Mouse (Mus musculus) WW6 (cell line): ENCODE measurements around the gene Vmn1r21.
"Not testable (repeated sequence)": the region's sequence is repeated elsewhere in the genome, so short reads cannot be mapped to it uniquely, and the experiment has no call there.

Experiments used
- DNase-seq: peaks from one replicate; pipeline ENCODE4 v3.0.0-alpha.2; 2013; ENCODE audit warnings: low read depth, low spot score

Vmn1r21 gene

DNA sequence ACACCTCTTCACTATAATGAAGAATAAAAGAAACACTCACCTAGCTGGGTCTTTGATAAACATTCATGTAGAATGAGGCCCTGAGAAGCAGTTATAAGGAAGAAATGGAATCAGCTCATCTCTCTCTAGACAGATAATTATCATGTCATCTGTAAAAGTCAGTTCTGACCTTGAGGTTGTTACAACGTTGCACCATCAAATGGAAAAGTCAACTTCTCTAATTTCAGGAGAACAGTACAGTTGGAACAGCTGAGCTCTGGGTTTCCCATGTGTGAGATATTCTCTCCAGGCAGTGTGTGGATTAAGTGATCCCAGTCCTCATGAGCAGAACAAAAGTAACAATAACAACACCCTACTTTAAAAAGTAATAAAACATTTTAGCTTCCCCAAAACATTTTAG is at the start of gene Vmn1r21:
TSS of gene Vmn1r21 (minus strand) at position 58 of the 400 bp plus-strand sequence.
- no peak for DNase-seq

DNA sequence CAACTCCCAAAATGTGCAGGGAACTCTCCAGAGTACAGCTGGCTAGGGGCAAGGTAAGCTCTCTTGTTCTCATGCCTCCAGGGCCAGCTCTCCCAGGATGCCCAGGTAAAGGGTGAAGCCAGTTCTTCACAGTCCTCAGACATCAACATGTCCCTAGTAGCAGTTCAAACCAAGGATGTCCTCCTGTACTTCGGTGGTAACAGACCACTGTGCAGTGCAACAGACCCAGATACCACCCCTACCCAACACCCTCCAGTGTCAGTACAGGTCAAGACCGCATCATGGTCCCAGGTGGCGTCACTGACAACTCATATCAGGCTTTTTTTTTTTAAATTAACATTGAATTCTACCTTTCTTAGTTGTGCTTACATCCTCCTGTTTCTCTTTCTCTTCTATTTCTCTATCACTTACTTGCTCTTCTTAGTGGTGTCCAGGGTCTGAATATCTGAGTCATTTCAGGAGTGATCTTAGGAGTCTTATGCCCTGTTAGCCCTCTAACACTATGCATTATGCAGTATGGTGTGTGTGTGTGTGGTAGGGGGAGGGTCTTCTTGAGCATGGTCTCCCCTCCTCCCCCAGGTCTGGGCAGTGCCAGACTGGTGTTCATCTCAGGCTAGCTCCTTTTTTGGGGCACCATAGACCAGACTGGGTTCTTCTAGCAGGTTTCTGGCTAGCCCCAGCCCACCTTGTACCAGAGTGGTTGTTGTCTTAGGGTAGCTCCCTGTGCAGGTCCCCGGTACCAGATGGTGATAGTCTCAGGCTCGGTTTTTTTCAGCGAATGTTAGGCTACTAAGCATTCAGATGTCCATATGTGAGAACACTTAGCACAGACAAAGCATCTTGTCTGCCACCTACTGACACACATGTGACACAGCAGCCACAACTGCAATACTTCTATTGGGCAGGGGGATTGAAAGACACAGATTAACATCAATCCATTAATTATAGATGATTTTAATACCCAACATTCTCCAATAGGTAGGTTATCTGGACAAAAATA is 9.2 kb upstream of the Vmn1r21 start:
- DNase-seq: no peak

DNA sequence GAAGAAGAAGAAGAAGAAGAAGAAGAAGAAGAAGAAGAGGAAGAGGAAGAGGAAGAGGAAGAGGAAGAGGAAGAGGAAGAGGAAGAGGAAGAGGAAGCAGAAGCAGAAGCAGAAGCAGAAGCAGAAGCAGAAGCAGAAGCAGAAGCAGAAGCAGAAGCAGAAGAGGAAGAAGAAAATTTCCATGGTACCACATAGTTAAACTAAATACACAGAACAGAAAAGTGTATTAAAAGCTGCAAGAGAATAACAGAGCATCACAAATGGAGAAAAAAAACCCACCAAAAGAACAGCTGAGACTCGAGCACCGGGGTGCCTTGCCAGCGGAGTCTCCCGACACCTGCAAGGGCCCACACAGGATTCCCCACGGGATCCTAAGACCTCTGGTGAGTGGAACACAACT is 1.0 kb upstream of the Vmn1r21 start:
- not testable (repeated sequence) for DNase-seq

DNA sequence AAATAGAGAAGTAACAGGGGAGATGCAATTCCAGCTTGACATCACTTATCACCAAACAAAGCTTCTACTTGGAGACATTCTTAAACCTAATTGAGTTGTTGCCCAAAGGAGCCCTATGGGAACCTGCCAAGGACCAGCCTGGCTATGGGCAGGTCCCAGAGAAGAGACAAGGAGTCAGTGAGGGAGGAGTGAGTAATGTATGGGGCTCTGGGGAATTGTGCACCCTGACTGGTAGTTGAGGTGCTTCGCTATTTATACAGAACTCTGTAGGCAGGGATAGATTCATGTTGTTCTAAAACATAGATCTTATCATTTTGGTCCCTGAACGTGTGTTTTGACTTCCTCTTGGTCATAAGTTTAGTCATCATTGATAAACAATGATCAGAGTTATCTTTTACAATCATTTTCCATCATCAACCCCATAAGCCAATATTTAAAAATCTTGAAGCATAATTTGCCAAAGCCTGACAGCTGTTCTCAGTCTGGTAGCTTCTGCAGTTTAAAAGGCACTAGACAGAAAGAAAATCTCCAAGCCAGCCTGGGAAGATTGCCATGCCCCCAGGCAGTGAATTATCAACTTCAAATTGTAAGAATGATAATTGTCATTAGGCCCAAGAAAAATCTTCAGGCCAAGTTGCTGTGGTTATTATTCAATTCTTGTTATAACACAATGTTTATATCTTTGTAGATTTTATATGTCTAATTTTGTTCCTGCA is 10.3 kb downstream of the Vmn1r21 start:
- no peak for DNase-seq

DNA sequence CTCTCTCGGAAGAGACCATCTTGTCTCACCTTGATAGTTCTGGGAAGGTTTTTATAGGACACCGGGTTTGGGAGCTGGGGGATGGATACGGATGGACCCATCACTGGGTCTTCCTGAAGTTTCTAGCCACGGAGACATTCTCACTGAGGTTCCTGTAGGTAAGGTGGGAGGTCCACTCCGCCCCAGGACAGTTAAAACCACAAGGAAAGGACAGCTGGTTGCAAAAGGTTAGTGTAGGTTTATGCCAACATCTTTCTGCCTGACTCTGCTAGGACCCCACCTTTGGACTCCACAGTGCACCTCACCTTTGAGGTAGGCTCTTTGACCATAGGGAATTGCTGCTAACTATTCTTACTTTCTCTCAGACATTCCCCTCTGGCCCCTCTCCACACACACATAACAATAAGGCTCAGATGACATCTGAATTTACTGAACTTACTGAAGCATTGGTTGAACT is 24.9 kb downstream of the Vmn1r21 start:
- DNase-seq: no peak

DNA sequence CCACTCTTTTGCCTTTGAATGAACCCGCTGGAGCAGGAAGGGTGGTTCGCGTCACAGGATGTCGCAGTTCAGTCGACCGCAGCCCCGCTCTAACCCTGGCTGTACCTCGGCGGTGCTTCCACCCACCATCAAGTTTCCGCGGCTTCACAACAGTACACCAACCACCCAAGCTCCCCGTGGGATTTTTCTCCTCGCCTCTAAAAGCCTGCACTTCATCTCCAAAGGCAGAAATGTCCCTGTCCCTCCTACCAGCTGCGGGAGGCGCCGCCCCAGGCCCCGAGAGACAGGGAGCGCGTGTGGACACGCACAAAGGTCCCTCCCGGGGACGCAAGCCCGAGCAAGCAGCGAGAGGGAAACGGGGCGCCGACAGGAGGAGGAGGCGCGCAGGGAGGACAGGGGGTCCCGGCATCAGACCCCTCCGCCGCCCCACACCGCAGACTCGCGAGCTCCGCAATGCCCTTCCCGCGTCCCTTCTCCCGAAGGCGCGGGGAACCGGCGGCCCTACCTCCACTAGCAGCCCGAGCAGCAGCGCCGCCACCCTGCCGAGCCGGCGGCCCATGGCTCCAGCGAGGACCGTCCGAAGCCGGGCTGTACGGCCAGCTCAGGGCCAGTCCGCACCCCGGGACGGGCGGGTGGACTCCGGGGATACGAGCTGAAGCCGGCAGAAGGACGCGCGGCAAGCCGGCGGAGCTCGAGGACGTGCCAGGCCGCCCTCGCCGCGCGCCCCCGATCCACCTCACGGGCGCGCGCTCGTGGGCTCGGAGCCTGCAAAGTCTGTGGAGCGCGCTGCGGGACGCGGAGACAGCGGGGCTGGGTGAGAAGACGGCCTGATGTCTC is 25.5 kb downstream of the Vmn1r21 start, which contains the start of gene Vopp1:
TSS of gene Vopp1 (minus strand) at position 738 of the 837 bp plus-strand sequence.
- peak; percentile 39 for DNase-seq

DNA sequence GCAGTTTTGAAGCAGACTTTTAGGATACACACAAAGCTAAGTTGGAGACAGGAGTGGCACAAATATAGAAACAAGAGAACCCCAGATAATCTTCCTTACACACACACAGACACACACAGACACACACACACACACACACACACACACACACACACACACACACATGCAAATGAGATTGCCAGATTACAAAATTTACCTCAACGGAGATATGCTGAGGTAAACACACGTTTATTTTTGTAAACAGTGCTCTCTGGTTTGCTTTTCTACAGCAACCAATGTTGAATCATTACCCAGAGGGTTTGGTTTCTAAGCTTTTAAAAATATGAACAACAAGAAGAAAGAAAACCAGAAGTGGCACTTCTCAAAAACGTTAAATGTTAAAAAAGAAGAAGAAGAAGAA is 26.7 kb downstream of the Vmn1r21 start:
- DNase-seq: no peak

DNA sequence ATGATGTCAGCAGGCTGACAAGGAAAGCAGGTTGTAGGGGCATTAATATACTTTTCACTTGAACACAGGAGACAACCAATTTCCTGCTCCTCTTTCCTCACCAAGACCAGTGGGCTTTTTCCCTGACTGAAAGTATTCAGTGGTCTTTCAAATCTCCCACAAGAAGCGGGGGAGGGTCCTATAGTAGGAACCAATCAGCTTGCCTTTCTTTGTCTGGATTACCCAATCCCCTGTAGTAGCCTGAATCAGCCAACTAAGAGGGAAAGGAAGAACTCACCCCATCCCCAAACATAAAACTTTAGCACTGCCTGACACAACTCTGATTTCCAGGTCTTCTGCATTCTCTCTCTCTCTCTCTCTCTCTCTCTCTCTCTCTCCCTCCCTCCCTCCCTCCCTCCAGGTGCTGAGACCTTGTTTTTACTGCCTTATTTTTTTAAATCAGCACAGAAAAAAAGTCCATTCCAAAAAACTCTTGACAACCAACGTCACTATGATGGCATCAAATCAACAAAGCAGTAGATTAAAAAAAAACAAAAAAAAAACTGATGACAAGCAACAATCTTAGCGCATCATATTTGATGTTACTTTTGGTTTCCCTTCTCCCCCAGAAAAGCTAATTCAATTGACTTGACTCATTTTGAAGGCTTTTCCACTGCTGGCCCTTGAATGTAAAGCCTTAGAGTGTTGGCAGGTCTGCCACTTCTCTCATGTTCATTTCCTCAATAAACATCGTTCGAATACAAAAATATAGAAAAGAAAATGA is 27.3 kb downstream of the Vmn1r21 start:
- no peak for DNase-seq

DNA sequence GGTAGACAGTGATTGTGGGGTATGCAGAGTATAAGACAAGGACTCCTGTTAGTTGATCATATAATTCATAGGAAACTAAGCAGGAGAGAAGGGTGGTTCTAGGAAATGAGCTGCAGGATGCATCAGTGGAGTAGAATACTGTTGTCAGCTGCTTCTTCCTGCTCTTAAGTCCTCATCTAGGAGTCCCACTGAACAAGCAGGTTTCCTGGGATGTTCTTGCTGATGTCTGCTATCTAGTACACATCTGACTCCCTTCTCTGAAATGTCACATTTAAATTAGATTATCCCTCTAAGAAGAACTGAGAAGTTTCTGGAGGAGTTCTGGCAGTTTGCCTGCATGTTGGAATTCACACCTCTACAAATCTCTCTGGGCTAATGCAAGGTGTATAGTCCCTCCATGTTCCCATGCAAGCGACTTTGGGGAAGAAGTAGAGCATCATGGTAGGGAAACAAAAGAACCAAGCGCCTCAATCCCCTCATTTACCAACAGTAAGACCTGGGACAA is 35.7 kb downstream of the Vmn1r21 start:
- no peak for DNase-seq

DNA sequence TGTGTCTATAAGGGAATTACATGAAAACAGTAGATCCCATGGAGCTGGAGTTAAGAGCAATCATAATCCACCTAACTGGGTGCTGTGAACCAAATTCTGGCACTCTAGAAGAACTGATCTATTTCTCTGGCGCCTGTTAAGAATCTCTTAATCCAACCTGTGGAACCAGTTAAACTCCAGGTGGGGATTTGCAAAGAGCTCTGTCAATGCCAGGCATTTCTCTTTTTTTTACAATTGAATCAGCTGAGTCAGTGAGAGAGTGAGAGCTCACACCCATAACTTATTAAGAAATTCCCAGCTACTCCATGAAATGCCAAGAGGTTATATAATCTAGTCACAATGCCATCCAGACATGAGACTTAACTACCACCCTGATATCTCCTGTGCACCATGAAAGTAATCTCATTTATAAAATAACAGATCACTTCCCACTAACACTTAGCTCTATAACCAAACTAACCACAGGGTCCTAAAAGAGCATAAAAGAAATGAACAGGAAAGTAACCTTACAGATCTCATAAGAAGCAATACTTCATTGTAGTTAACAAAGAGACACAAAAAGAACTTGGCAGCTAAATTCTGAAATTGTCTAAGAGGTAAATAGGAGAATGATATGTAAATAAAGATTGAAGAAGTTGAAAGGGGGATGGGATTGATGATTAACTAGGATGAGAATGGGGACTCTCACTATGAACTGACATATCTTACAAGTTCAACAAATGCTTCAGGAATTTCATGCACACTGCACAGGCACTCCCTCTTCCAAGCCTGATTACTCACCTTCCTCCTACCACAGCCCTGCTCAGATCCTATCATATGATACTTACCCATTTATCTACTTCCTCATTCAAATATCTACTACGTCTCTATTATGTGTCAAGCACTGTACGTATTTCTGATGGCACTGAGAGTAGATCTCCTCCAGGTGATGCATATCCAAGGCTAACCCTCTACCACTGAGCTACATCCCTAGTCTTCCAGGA is 38.1 kb downstream of the Vmn1r21 start:
- DNase-seq: no peak

DNA sequence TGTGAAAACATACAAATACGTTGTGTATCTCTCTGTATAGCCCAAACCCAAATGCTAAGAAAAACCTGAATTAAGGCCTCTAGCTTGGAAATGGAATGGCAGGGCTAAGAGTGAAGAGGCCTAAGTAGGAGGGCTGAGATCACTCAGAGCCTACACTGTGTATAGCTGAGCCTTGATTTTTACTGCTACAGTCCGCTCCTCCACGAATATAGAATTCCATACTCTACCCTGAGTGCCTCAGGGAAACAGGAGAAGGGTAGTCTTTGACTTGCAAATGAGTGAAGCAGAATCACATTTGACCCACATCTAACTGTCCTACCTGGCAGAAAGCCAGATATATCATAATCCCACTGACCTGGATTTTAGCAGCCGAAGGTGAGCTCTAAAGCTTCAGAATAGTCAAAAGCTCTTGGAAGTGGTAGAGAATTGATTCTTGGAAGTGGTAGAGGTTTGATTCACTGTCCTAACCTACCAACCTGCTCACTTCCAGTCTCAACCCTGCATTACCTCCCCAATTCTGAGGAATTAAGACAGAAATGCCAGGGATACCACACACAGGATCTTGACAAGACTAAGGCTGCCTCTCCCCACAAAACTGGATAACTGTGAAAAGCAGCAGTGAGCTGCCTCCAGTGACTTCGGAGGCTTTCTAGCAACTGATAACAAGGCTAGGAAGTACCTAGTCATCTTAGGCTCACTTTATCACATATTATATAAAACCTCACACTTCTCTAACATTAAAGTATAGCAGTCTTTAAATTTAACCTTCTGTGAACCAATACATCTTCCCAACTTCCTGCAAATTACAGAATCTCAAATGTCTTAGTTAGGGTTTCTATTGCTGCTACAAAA is 44.7 kb downstream of the Vmn1r21 start:
- no peak for DNase-seq

DNA sequence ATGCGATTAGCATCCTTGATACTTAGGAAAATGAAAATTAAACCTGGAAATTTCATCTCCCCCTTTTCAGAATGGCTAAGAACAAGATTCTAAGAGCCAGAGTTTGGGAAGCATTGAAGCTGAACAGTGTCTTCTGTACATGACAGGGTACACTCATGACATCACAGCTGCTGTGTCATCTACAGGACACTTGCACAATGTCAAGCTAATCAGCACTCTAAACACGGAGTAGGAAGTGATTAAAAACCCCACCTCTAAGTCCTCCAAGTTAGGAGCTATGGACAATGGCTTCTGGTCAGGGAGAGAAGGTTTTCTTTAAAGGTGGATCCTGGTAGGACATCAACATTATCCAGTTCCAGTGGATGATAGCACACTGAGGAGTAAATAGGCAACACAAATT is 47.0 kb downstream of the Vmn1r21 start:
- DNase-seq: no peak

DNA sequence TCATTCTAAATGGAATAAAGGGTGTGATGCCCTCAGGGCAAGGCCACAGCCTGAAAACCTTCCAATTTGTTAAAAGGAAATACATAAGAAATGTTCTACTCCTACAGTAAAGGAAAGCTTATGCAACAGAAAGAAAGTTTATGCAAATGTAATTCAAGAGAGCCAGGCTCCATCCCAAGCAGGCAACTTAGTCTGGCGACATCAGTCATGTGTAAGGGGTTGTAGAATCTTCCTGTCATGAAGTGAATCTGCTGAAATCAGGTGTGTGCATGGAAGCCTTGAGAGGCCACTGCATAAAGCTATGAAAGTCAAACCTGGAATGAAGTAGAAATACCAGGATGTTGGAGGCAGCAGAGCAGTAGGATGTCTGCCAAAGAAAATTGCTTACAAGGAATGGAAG is 51.2 kb downstream of the Vmn1r21 start:
- DNase-seq: no peak

DNA sequence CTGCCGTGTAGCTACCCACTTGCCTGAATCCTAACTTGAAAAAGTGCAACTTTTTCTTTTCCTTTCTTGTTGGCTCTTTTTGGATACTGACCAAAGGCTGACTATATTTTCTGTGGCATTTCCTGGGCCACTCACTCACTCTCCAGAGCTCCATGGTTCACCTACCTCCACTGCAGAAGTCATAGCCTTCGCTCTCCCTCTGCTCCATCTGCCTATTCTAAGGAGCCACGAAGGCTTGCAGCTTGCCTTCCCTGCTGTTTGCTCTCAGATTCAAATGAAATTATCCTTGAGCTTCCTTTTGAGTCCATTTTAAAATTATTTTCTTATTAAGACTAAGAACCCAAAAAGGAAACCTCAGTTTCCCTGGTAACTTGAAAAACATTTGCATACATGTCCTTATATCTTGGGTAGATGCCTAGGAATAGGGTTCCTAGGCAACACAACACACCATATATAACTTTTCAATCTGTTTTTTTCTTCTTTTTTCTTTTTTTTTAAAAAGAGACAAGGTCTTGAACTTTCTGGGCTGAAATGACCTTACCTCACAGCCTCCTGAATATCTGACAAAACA is 53.2 kb downstream of the Vmn1r21 start:
- no peak for DNase-seq

DNA sequence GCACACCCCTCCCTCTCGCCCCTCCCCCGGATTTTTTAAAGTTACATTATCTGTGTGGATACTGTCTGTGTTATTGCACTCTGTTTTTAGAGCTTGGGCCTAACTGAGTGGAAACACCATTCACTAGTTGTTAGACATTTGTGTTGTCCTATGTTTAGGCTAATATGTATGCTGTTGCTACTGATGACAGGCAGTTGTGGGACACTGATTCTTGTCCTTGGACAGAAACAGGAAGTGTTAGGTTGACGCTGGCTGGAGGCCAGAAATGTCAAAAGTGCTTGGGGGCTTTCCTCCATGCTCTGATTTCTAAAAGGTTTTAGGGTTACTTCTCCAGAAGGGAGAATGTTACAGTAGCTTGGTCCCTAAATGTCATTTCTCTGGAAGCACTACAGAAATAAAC is 54.3 kb downstream of the Vmn1r21 start:
- DNase-seq: no peak
